Mouse (Mus musculus): ENCODE results near the gene Fam155a. TPM values are rescaled to one million over a fixed set of nuclear protein-coding genes. Genes with fewer than 3 reads are reported as not detected.

Fam155a gene
- polyA plus RNA-seq, 1 experiment from 2014 or later, result 0.95 TPM

DNA sequence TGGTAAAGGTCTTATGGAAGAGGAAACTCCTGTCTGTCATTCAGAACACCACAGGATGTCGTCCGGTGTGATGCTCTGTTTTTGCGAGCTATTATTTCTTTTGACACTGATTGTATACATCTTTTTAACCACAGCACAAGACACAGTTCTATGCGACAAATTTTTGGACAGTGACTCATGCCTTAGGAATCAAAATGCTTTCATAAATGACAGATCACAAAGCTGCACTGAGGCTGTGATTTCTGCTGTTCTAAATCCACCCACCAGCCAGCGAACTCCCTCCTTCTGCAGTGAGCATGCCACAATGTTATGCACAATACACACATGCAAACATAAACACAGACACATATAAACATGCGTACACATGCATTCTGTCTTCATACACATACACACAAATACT, 224.5 kb downstream of the Fam155a start:
- Histone ChIP-seq H3K9ac (ENCODE audit: low read depth, low read length) (no peak overlapping the region), H3K27ac (ENCODE audit: low read depth, low read length) (no peak overlapping the region), H3K27me3 (ENCODE audit: control insufficient read depth, insufficient read depth, low read length) (no peaks in the 10 kb centered on the region), H3K4me2 (replicated peaks; ENCODE audit: low read depth, low read length) (no peak overlapping the region), H3K9me3 (ENCODE audit: control insufficient read depth, low read length) (no peaks in the 10 kb centered on the region), H3K4me1 (ENCODE audit: control insufficient read depth, insufficient read depth, low read length) (no peaks in the 10 kb centered on the region), H3K36me3 (ENCODE audit: control insufficient read depth, insufficient read depth, low read length) (no peaks in the 10 kb centered on the region), H3K4me3 (ENCODE audit: low read length) (no peak overlapping the region)
- 68% methylated on average over 6 of the region's 6 CpGs for WGBS
- no peak for ATAC-seq (ENCODE audit: low FRiP score, low TSS enrichment)

DNA sequence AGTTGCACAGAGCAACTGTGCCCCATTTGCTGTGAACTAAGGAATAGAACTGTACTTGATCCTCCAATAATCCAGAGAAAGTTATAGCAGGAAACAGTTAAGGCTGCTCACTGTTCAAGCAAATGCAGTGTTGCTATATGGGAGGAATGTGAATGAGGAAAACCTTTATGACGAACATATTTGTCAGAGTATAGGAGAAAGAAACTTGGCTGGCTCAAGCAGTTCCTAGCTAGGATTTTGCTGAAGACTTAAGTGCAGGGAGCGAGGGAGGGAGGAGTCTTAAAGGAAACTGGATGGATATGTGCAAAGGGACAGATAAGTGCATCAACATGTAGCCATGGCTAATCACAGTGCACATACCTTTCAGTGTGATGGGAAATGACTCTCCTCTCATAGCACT, 225.3 kb downstream of the Fam155a start:
- ATAC-seq (ENCODE audit: low FRiP score, low TSS enrichment), result no peak
- Histone ChIP-seq H3K4me3 (ENCODE audit: low read length) (no peak overlapping the region), H3K4me1 (ENCODE audit: control insufficient read depth, insufficient read depth, low read length) (no peaks in the 10 kb centered on the region), H3K27ac (ENCODE audit: low read depth, low read length) (no peak overlapping the region), H3K36me3 (ENCODE audit: control insufficient read depth, insufficient read depth, low read length) (no peaks in the 10 kb centered on the region), H3K27me3 (ENCODE audit: control insufficient read depth, insufficient read depth, low read length) (no peaks in the 10 kb centered on the region), H3K4me2 (replicated peaks; ENCODE audit: low read depth, low read length) (no peak overlapping the region), H3K9ac (ENCODE audit: low read depth, low read length) (no peak overlapping the region), H3K9me3 (ENCODE audit: control insufficient read depth, low read length) (no peaks in the 10 kb centered on the region)
- WGBS, result 71% methylated on average over 2 of the region's 2 CpGs

DNA sequence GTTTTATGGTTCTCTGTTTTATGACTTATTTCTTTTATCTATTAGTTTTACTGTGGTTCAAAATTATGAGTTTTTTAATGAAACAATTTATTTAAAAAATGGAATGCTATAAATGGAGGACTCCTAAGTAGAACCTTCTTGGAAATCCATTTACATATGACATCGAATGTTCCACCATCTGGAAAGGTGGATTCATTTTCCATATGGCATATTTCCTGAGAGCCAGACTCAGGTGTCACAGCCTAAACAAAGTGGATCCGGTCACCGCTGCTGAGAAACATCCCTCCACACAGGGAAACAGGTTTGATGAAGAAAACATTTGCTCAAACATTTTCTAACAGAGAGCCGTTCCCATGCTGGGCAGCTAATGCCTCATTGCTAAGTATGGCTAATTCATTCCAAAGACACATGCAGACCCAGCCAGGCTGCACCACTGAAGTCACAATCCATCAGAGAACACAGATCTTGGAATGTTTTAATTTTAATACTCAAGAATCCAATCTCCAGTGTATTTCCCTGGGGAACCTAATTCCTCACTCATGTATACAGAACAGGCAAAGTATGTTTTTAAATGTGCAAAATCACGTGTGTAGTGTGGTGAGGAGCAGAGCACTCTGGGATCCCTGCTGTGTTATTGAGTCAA, 235.1 kb downstream of the Fam155a start:
- 86% methylated on average over 5 of the region's 5 CpGs for WGBS
- ATAC-seq (ENCODE audit: low FRiP score, low TSS enrichment), result no peak
- no peaks in the 10 kb centered on the region for H3K9me3 ChIP-seq (ENCODE audit: control insufficient read depth, low read length)

DNA sequence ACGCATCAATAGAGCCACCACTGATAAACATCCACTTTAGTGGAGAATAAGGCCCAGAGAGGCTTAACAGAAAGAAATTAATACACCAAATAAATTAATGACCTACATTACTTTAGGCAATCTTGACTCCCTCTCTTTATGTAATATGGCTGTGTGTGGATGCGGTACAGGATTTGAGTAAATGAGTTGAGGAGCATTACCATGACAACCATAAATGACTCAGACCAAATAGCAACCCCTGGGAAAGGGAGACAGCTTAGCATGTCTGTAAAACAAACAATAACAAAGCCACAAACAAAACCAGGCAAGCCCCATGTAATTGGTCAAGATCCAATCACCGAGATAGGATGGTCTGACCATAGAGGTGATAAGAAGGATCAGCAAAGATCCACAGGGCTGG, 244.4 kb downstream of the Fam155a start:
- Histone ChIP-seq H3K36me3 (ENCODE audit: control insufficient read depth, insufficient read depth, low read length) (no peaks in the 10 kb centered on the region), H3K9ac (ENCODE audit: low read depth, low read length) (no peak overlapping the region), H3K4me2 (replicated peaks; ENCODE audit: low read depth, low read length) (no peak overlapping the region), H3K27ac (ENCODE audit: low read depth, low read length) (no peak overlapping the region), H3K27me3 (ENCODE audit: control insufficient read depth, insufficient read depth, low read length) (no peaks in the 10 kb centered on the region), H3K4me3 (ENCODE audit: low read length) (no peak overlapping the region), H3K9me3 (ENCODE audit: control insufficient read depth, low read length) (no peaks in the 10 kb centered on the region), H3K4me1 (ENCODE audit: control insufficient read depth, insufficient read depth, low read length) (no peaks in the 10 kb centered on the region)
- 92% methylated on average over 3 of the region's 3 CpGs for WGBS
- ATAC-seq (ENCODE audit: low FRiP score, low TSS enrichment), result no peak

More for the DNA sequence above, 235.1 kb downstream of the Fam155a start:
- Histone ChIP-seq H3K4me1 (ENCODE audit: control insufficient read depth, insufficient read depth, low read length) (no peaks in the 10 kb centered on the region), H3K4me2 (replicated peaks; ENCODE audit: low read depth, low read length) (no peak overlapping the region), H3K27ac (ENCODE audit: low read depth, low read length) (no peak overlapping the region), H3K4me3 (ENCODE audit: low read length) (no peak overlapping the region), H3K27me3 (ENCODE audit: control insufficient read depth, insufficient read depth, low read length) (no peaks in the 10 kb centered on the region), H3K36me3 (ENCODE audit: control insufficient read depth, insufficient read depth, low read length) (no peaks in the 10 kb centered on the region), H3K9ac (ENCODE audit: low read depth, low read length) (no peak overlapping the region)

DNA sequence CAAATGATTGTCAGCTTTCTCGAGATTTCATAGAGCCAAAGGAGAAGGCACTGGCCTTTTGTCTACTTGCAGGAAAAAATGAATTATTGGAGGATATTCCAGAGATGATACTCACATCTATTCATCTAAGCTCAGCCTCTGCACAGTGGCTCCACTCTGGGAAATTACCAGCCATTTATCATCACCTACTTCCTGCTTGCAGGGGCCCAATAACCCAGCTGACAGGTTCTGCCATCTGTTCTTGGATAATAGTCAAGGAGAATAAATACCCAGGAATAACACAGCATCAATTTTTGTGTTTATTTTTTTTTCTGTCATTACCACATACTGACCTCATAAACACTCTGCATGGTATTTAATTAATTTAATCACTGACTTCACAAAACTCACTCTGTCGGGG, 249.4 kb downstream of the Fam155a start:
- Histone ChIP-seq H3K36me3 (ENCODE audit: control insufficient read depth, insufficient read depth, low read length) (no peaks in the 10 kb centered on the region), H3K27ac (ENCODE audit: low read depth, low read length) (no peak overlapping the region), H3K4me3 (ENCODE audit: low read length) (no peak overlapping the region), H3K9me3 (ENCODE audit: control insufficient read depth, low read length) (no peaks in the 10 kb centered on the region), H3K9ac (ENCODE audit: low read depth, low read length) (no peak overlapping the region), H3K4me1 (ENCODE audit: control insufficient read depth, insufficient read depth, low read length) (no peaks in the 10 kb centered on the region), H3K27me3 (ENCODE audit: control insufficient read depth, insufficient read depth, low read length) (no peaks in the 10 kb centered on the region), H3K4me2 (replicated peaks; ENCODE audit: low read depth, low read length) (no peak overlapping the region)
- 67% methylated on average over 2 of the region's 2 CpGs for WGBS
- no peak for ATAC-seq (ENCODE audit: low FRiP score, low TSS enrichment)

DNA sequence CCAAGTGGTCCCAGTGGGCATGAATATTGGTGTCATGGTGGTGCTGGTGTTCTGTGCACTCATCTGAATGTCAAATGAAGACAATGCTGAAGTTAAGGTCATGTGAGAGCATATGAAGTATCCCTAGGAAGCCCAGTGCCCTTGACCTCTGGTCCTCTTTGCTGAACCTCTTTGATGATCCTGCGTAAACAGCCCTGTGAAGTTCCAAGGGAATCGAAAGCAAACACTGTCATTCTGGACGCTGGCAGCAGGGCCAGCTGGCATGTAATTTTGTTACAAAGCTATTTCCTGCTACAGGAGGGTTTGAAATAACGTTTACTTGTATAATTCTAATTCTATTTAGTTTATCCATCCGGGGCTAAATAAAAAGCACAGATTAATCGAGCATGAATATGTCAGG, 270.2 kb downstream of the Fam155a start:
- H3K27ac ChIP-seq (ENCODE audit: low read depth, low read length), result no peak overlapping the region
- H3K27me3 ChIP-seq (ENCODE audit: control insufficient read depth, insufficient read depth, low read length), result no peaks in the 10 kb centered on the region
- 42% methylated on average over 6 of the region's 6 CpGs for WGBS
- H3K36me3 ChIP-seq (ENCODE audit: control insufficient read depth, insufficient read depth, low read length), result no peaks in the 10 kb centered on the region
- no peak overlapping the region for H3K9ac ChIP-seq (ENCODE audit: low read depth, low read length)
- no peak overlapping the region for H3K4me2 ChIP-seq (replicated peaks; ENCODE audit: low read depth, low read length)
- H3K4me1 ChIP-seq (ENCODE audit: control insufficient read depth, insufficient read depth, low read length), result no peaks in the 10 kb centered on the region
- H3K9me3 ChIP-seq (ENCODE audit: control insufficient read depth, low read length), result no peaks in the 10 kb centered on the region
- no peak for ATAC-seq (ENCODE audit: low FRiP score, low TSS enrichment)
- H3K4me3 ChIP-seq (ENCODE audit: low read length), result no peak overlapping the region

DNA sequence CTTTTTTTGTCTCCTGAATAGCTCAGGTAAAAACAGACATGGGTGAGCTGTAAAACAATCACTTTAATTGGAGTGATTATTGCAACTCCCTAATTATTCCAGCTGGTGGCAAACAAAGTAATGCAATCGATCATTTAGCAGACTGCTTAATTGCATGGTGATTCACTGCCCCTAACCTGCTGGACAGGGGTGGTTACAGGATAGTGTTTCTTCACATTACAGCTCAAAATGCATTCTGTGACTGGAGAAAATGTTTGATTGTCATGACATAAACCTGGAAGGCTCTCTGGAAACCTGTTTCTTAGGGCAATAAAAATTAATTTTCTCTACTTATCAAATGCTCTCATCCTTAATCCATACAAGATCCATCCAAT, 276.7 kb downstream of the Fam155a start:
- Histone ChIP-seq H3K4me1 (ENCODE audit: control insufficient read depth, insufficient read depth, low read length) (no peaks in the 10 kb centered on the region), H3K27ac (ENCODE audit: low read depth, low read length) (no peak overlapping the region), H3K4me2 (replicated peaks; ENCODE audit: low read depth, low read length) (no peak overlapping the region), H3K4me3 (ENCODE audit: low read length) (no peak overlapping the region), H3K9me3 (ENCODE audit: control insufficient read depth, low read length) (no peaks in the 10 kb centered on the region), H3K27me3 (ENCODE audit: control insufficient read depth, insufficient read depth, low read length) (no peaks in the 10 kb centered on the region), H3K36me3 (ENCODE audit: control insufficient read depth, insufficient read depth, low read length) (no peaks in the 10 kb centered on the region), H3K9ac (ENCODE audit: low read depth, low read length) (no peak overlapping the region)
- 14% methylated on average over 1 of the region's 1 CpGs for WGBS
- ATAC-seq (ENCODE audit: low FRiP score, low TSS enrichment), result peak; percentile 80; the same call in 1 of the 2 replicates

DNA sequence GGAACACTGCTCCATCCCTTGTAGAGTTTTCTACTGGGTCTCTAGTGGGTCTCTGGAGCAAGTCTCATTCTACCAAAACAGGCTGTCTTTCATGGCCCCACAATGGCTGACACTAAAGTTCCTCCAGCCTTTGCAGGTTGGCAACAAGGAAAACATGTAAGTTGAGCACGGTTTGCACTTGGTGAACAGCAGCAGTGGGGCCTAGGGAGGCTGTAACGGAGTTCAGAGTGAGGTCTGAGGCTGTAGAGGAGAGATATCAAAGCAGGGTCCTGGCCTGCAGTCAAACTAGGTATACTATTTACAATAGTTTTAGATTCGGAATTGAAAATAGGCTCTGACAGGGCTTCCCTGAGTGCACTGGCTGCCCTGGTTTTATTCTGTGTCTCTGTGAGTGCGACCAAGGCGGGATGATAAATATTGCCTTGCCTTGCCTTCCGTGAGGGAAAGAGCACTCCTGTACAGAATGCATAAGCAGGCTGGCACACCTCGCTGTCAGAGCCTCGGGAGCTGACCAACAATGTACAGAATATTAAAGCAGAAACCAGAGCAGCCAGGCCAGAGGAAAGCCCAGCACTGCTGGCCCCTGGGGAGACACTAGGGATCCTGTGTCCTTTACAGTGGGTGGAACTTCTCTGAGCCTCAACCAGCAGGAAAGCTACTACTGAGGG, 277.3 kb downstream of the Fam155a start:
- peak; percentile 71; the same call in 1 of the 2 replicates for ATAC-seq (ENCODE audit: low FRiP score, low TSS enrichment)
- H3K27me3 ChIP-seq (ENCODE audit: control insufficient read depth, insufficient read depth, low read length), result no peaks in the 10 kb centered on the region
- 29% methylated on average over 8 of the region's 8 CpGs for WGBS
- H3K27ac ChIP-seq (ENCODE audit: low read depth, low read length), result no peak overlapping the region
- H3K4me1 ChIP-seq (ENCODE audit: control insufficient read depth, insufficient read depth, low read length), result no peaks in the 10 kb centered on the region
- H3K4me2 ChIP-seq (replicated peaks; ENCODE audit: low read depth, low read length), result no peak overlapping the region
- H3K9me3 ChIP-seq (ENCODE audit: control insufficient read depth, low read length), result no peaks in the 10 kb centered on the region
- H3K36me3 ChIP-seq (ENCODE audit: control insufficient read depth, insufficient read depth, low read length), result no peaks in the 10 kb centered on the region
- H3K4me3 ChIP-seq (ENCODE audit: low read length), result no peak overlapping the region
- H3K9ac ChIP-seq (ENCODE audit: low read depth, low read length), result no peak overlapping the region

DNA sequence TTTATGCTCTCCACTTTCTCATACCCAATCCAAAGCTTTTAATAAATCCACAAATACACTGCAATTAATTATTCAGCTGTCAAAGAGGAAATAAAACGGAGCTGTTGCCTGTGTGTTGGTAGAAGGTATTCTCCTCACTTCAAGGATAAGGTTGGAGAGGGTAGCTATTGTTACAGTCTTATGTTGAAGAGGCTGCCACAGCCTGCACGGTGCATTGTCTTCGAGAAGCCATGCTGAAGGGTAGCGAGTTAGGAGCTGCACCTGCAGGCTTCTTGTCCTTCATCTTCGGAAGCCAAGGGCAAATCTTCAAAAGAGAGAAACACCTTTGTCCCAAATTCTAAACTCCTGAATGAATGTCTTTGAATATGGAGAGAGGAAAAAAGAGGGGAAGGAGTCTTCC, 288.4 kb downstream of the Fam155a start:
- 76% methylated on average over 5 of the region's 5 CpGs for WGBS
- Histone ChIP-seq H3K4me2 (replicated peaks; ENCODE audit: low read depth, low read length) (no peak overlapping the region), H3K4me3 (ENCODE audit: low read length) (no peak overlapping the region), H3K9ac (ENCODE audit: low read depth, low read length) (no peak overlapping the region), H3K4me1 (ENCODE audit: control insufficient read depth, insufficient read depth, low read length) (no peaks in the 10 kb centered on the region), H3K27me3 (ENCODE audit: control insufficient read depth, insufficient read depth, low read length) (no peaks in the 10 kb centered on the region), H3K9me3 (ENCODE audit: control insufficient read depth, low read length) (no peaks in the 10 kb centered on the region), H3K27ac (ENCODE audit: low read depth, low read length) (no peak overlapping the region), H3K36me3 (ENCODE audit: control insufficient read depth, insufficient read depth, low read length) (no peaks in the 10 kb centered on the region)
- ATAC-seq (ENCODE audit: low FRiP score, low TSS enrichment), result no peak
